In genomic region chr2:71547829-71548228, GRCm38 (mm10) we compare ENCODE assay signal across 8 mouse cellular contexts. TPM values are rescaled to one million over a fixed set of nuclear protein-coding genes. Genes with fewer than 3 reads are reported as not detected.
DNase-seq lines count a peak whose midpoint lies in the region; ATAC-seq and TF ChIP-seq lines count a peak whose summit lies in the region.

No protein-coding gene starts in this region.

- no peak overlapping the region for H3K27ac ChIP-seq in cerebellum, adult 2 months (ENCODE audit: insufficient read depth, low read length)

- TF ChIP-seq POLR2A in cerebellum, adult 2 months (IDR thresholded peaks at IDR 0.05; ENCODE audit: borderline replicate concordance, insufficient read depth, low read length), result no peak

- peak; percentile 34 to 57; a peak in 1 of 4 replicates for ATAC-seq in hematopoietic stem cell, adult 5-6 weeks (replicated peaks in 1 of 2; ENCODE audit: insufficient read depth in 1 of 2, low FRiP score in 2 of 2, low TSS enrichment in 1 of 2, low read depth in 1 of 2, poor library complexity in 2 of 2, severe bottlenecking in 2 of 2)

- peak; percentile 38 to 48 for DNase-seq in cerebellum, adult 2 months
- no peak for DNase-seq in cerebellum, adult 11 months
- DNase-seq in ovary, adult 18-20 months (ENCODE audit: low spot score), result peak; percentile 39
- DNase-seq in ovary, postnatal 10 days (ENCODE audit: low spot score), result no peak
- DNase-seq in embryo, embryonic 10 days (ENCODE audit: low spot score), result peak; percentile 97
- DNase-seq in lung, postnatal 10 days, result peak; percentile 80
- DNase-seq in spleen, postnatal 36 days (ENCODE audit: low spot score in 2 of 2), result peak; percentile 55 to 61

- no peak overlapping the region for H3K4me3 ChIP-seq in cerebellum, adult 2 months (replicated peaks; ENCODE audit: insufficient read depth, low read depth, low read length)

- peaks cover 27% of the 10 kb centered on the region; the same call in 1 of the 2 replicates for H3K27me3 ChIP-seq in cerebellum, adult 2 months (ENCODE audit: control insufficient read depth, insufficient read depth, low read length)

- 8% methylated on average over 8 of the region's 8 CpGs for WGBS in cerebellum, adult 2 months

- peak; percentile 66 for TF ChIP-seq CTCF in cerebellum, adult 2 months (IDR thresholded peaks at IDR 0.05; ENCODE audit: borderline replicate concordance, insufficient read depth, low read depth, low read length)

- peaks cover 11% of the 10 kb centered on the region; the same call in 1 of the 2 replicates for H3K4me1 ChIP-seq in cerebellum, adult 2 months (ENCODE audit: control insufficient read depth, insufficient read depth, low read length)

RNA-seq across cellular contexts. Expression of gene Dlx2, which starts 1.3 kb away (rescaled TPM):
- polyA plus RNA-seq in cerebellum, adult 2 months (2012; rRNA removed), result not detected in 2 replicates
- 0.25 TPM in 1 of 2 replicates, not detected in the other for total RNA-seq in hematopoietic stem cell, adult 5-6 weeks (2017)

RNA-seq across cellular contexts. Expression of gene Dlx1, which starts 19.9 kb away (rescaled TPM):
- polyA plus RNA-seq in cerebellum, adult 2 months (2012; rRNA removed), result 0.14 and 0.20 TPM in 2 replicates
- total RNA-seq in hematopoietic stem cell, adult 5-6 weeks (2017), result not detected in 2 replicates

Comparison
In these comparisons a context has a peak if more than half of its experiments do, and no peak if none do; other contexts are left out.
1. DNase-seq: peak in cerebellum, adult 2 months (2 of 2), ovary, adult 18-20 months (single experiment), embryo, embryonic 10 days (single experiment), lung, postnatal 10 days (single experiment) and spleen, postnatal 36 days (2 of 2); none in cerebellum, adult 11 months (single experiment) and ovary, postnatal 10 days (single experiment).